Mouse (Mus musculus) megakaryocyte, embryonic 14.5 days (primary cell): ENCODE data around the gene Cc2d2a.

Experiments used
- FLI1 ChIP-seq: IDR thresholded peaks from 2 replicates; pipeline ENCODE4 v1.6.1; 2012; ENCODE audit warnings: low read length, inconsistent platforms, mixed read lengths
- GATA1 ChIP-seq: IDR thresholded peaks from 3 replicates; pipeline ENCODE4 v1.6.1; 2012; ENCODE audit warnings: mixed read lengths, low read length, inconsistent platforms, borderline replicate concordance

DNA sequence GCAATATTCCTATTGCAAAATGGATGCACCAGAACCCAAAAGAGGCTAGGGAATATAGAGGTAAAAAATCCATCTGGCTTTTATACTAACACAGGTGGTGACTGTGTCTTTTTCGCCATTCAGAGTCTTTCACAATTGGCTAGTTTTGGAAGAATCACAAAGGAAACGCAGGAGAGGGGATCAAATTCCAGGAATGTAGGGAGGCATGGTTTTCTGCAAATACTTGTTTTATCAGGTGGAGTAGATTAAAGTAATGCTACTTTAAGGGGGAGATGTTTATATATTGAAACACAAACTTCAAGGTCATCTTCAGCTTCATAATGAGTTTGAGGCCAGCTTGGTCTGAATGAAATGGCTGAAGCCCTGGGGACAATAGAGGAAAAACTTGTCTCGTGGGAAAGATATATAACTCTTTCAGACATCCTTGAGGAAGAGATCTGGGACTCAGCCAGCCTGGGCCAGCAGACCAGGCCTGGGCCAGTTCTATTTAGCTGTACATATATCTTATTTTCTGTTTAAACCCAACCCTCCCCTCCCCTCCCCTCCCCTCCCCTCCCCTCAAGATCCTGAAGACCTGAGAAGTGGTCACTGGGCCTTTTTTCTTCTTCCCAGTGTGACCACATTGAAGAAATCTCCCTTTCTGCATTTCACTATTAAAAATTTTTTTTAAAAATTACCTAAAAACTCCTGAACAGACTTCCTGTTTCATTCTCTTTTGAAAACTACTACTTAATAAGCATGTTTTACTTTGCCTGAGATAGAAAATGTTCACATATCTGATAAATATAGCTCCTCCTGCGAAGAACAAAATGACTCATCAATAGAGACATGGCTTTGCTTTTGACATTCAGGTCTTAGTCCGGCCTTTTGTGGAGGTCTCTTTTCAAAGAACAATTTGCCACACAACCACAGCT, 59.6 kb downstream of the Cc2d2a start:
- no peak for TF ChIP-seq GATA1
- TF ChIP-seq FLI1 = no peak
